Mouse (Mus musculus) hindbrain, embryonic 11.5 days (tissue): ENCODE measurements at regions not wholly inside any gene's neighbourhood (a gene's known extent, or its start where the extent isn't known, plus 50 kb on each side); places are given as distances from the start of the nearest gene placed in this dataset.
A peak's percentile ranks its signal among the peaks of the same experiment; 100 is the strongest.

Experiments
- ATAC-seq: fragments of 200-750 bp; cut with Nextera tagmentation; 2 replicates; pipeline ENCODE4 v1.8.0; 2017; ENCODE audit warnings: mild to moderate bottlenecking, moderate TSS enrichment, moderate library complexity; ENCODE audit not compliant: low FRiP score
- DNase-seq: peaks from one replicate; pipeline ENCODE4 v3.0.0-alpha.2; 2015; ENCODE audit warnings: low spot score
- H3K27ac ChIP-seq: fragments of 300-500 bp; sonication (generic); 2 replicates; pipeline ENCODE4 v1.5.1; 2014; ENCODE audit warnings: mild to moderate bottlenecking, low read depth, low read length
- H3K27me3 ChIP-seq: fragments of 300-500 bp; sonication (generic); 2 replicates; pipeline ENCODE4 v1.6.1; 2014; ENCODE audit warnings: mild to moderate bottlenecking, low read length, moderate library complexity, mixed read lengths; ENCODE audit not compliant: control insufficient read depth, insufficient read depth
- H3K36me3 ChIP-seq: fragments of 300-500 bp; sonication (generic); 2 replicates; pipeline ENCODE4 v1.6.1; 2014; ENCODE audit warnings: mild to moderate bottlenecking, low read length, moderate library complexity, mixed read lengths; ENCODE audit not compliant: control insufficient read depth, insufficient read depth
- H3K4me1 ChIP-seq: fragments of 300-500 bp; sonication (generic); replicated peaks from 2 replicates; pipeline ENCODE4 v1.6.1; 2014; ENCODE audit warnings: low read length, mixed read lengths; ENCODE audit not compliant: control insufficient read depth, insufficient read depth
- H3K4me2 ChIP-seq: fragments of 300-500 bp; sonication (generic); replicated peaks from 2 replicates; pipeline ENCODE4 v1.6.1; 2014; ENCODE audit warnings: mild to moderate bottlenecking, low read depth, low read length
- H3K4me3 ChIP-seq: fragments of 300-500 bp; sonication (generic); 2 replicates; pipeline ENCODE4 v1.5.1; 2014; ENCODE audit warnings: low read depth, low read length
- H3K9ac ChIP-seq: fragments of 300-500 bp; sonication (generic); 2 replicates; pipeline ENCODE4 v1.6.1; 2014; ENCODE audit warnings: low read depth, low read length
- H3K9me3 ChIP-seq: fragments of 300-500 bp; sonication (generic); 2 replicates; pipeline ENCODE4 v1.6.1; 2016; ENCODE audit warnings: low read length; ENCODE audit not compliant: control insufficient read depth
- WGBS: fragments of 180-500 bp; shearing (Covaris S2); extraction: QIAGEN DNeasy Blood & Tissue Kit; methylation state at CpG from one replicate; pipeline ENCODE4 v1.1.7; 2014; 5-methylcytosine and 5-hydroxymethylcytosine counted together

DNA sequence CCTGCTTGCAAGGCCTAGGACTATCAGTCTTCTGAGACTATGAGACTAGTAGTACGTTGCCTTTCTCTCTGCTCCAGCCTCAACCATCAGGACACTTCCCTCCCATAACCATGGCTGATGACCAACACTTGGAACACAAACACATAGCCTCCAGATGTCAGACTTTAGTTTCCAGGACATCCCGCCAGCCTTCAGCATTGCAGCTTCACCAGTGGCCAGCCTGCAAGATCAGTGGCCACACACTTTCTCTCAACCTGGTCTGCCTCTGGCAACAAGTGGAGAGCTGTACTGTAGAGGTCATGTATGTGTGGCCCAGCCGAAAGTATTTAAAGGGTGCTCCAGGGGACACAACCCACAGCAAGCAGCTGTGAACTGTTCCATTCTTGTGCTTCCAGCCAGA is 124.8 kb upstream of the Habp2 start:
- ATAC-seq, result no peak
- Histone ChIP-seq H3K4me2 (no peak overlapping the region), H3K9me3 (no peaks in the 10 kb centered on the region), H3K27ac (no peak overlapping the region), H3K9ac (no peak overlapping the region), H3K36me3 (no peaks in the 10 kb centered on the region), H3K27me3 (no peaks in the 10 kb centered on the region), H3K4me1 (no peaks in the 10 kb centered on the region), H3K4me3 (no peak overlapping the region)
- no peak for DNase-seq
- WGBS, result 88% methylated on average over 3 of the region's 3 CpGs

DNA sequence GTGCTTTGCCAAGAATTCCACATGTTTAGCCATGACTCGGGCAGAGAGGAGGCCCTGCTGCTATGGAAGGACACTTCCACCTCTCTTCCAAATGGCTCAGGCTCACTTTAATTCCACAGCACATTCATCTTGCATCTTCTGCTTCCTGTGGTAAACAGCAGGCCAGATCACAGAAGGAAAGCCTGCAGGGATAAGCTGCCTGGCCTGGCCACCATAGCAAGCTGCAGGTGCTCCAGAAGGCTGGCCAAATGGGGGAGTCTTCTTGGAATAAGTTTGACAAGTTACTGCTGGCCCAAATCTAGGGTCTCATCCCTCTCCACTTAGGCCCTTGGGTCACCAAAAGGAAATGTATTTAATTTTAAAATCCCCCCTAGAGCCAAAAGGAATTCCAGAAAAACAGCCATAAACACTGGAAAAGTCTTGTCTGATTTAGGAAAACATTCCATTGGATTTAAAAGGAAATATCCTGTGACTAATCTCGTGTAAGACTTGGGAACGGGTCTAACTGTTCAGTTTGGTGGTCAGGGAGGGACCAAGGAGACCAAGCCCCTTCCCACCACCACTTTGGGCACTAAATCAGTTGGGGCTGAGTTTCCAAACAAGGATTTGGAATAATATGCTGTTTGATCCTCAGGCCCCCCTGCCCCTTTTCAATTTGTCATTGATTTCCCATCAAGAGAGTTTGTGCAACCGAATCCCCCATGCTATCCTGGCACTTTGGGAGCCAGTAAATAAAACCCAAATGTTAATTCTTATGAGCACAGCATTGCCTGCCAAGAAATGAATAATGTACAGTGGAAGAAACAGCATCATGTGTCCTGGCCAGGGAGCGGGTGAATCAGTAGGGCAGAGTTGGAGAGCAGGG is 117.6 kb upstream of the Habp2 start:
- 80% methylated on average over 5 of the region's 5 CpGs for WGBS
- H3K36me3 ChIP-seq, result no peaks in the 10 kb centered on the region
- H3K27ac ChIP-seq, result no peak overlapping the region
- H3K4me3 ChIP-seq, result no peak overlapping the region
- H3K27me3 ChIP-seq, result no peaks in the 10 kb centered on the region
- H3K9me3 ChIP-seq, result no peaks in the 10 kb centered on the region
- no peak for ATAC-seq
- H3K4me2 ChIP-seq, result no peak overlapping the region
- no peak for DNase-seq
- no peak overlapping the region for H3K9ac ChIP-seq
- H3K4me1 ChIP-seq, result no peaks in the 10 kb centered on the region

DNA sequence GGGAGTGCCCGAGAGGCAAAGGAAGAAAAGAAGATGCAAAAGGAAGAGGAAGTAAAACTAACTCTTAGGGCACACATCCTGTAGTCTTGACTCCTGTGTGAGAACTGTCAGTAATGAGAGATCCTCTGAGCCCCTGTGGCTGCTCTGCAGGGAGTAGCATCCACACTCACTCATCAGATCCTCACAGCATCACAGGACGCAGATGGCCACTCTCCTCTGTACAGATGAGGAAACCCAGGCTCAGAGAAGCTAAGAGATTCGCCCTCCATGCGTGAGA is 117.0 kb upstream of the Habp2 start:
- Histone ChIP-seq H3K9me3 (no peaks in the 10 kb centered on the region), H3K4me3 (no peak overlapping the region), H3K36me3 (no peaks in the 10 kb centered on the region), H3K27me3 (no peaks in the 10 kb centered on the region), H3K4me2 (no peak overlapping the region), H3K4me1 (no peaks in the 10 kb centered on the region), H3K27ac (no peak overlapping the region), H3K9ac (no peak overlapping the region)
- no peak for DNase-seq
- no peak for ATAC-seq
- 84% methylated on average over 4 of the region's 4 CpGs for WGBS

DNA sequence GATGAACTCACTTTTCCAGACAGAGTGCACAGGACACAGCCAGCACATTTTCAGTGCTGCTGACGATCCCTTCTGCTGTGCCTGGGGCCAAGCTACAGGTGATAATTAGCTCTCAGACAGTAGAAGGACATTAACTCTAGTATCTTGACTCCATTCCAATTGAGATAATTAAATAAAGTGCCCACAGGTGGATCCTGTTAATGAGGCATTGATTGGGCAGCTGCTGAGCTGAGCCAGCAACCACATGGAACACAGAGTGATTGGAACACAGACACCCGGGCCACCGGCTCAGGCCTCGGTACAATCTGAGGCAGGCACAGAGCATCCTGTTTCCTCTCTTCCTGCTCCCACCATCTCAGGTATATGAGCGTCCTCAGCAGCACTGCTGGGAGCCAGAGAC is 114.5 kb upstream of the Habp2 start:
- H3K4me3 ChIP-seq, result no peak overlapping the region
- 75% methylated on average over 5 of the region's 5 CpGs for WGBS
- H3K27me3 ChIP-seq, result no peaks in the 10 kb centered on the region
- no peaks in the 10 kb centered on the region for H3K4me1 ChIP-seq
- no peak for DNase-seq
- no peak for ATAC-seq
- no peaks in the 10 kb centered on the region for H3K9me3 ChIP-seq
- no peak overlapping the region for H3K9ac ChIP-seq
- H3K36me3 ChIP-seq, result no peaks in the 10 kb centered on the region
- no peak overlapping the region for H3K4me2 ChIP-seq
- no peak overlapping the region for H3K27ac ChIP-seq

DNA sequence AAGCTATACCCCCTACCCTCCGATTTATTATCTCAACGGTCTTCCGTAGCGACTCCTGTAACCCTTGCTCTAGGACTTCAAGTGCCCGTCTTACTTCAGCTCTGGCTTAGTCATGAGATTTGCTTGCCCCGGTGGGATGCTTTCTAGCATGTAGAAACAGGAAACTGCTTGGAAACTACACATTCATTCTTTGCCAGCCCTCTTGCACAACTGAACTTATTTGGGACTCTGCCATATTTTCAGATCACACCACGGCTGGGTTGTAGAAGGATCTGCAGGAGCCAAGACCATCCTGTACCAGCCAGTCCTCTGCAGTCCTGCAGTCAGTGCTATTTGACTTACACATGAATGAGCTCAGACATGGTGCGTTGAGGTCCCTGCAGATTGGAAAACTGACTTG is 110.9 kb upstream of the Habp2 start:
- WGBS, result 93% methylated on average over 8 of the region's 8 CpGs
- Histone ChIP-seq H3K9ac (no peak overlapping the region), H3K27me3 (no peaks in the 10 kb centered on the region), H3K27ac (no peak overlapping the region), H3K36me3 (no peaks in the 10 kb centered on the region), H3K4me2 (no peak overlapping the region), H3K9me3 (no peaks in the 10 kb centered on the region), H3K4me3 (no peak overlapping the region), H3K4me1 (no peaks in the 10 kb centered on the region)
- ATAC-seq, result no peak
- DNase-seq, result no peak

DNA sequence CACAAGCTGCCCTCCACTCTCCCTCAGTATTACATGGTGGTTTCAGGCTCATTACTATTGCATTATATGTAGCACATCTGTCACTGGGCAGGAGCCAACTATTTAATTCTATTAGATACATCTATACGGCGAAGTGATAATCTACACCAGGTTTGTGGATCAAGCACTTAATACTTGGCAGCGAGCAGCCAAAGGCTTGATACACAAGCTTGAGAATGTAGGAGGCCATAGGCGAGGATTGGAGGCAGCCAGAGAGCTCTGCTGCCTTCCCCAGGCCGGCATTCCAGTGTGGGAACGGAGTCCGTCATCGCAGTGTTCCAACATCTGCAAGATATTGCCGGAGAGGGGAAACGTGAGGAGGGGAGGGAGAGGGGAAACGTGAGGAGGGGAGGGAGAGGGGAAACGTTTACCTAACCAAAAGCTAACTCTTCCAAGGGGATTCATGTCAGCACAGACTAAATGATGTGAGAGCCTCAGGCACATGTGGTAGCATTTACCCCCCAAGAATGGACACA is 109.6 kb upstream of the Habp2 start:
- Histone ChIP-seq H3K4me3 (no peak overlapping the region), H3K36me3 (no peaks in the 10 kb centered on the region)

DNA sequence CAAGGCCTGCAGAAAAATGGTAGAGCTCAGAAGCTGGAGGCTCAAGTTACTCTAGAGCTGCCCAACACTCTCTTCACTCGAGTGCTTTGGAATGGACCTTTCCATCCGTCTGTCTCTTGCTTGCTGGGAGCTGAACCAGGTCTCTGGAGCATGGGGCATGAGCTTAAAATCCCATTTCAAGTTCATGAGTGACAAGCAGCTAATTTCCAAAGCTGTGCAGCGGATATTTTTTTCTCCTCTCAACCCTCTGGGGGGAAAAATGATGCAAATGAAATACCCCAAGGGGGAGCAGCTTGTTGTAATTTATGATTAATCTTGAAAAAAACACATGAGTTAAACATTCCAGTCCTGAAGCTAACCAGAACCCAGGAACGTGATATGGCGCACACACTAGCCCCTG is 101.2 kb upstream of the Habp2 start:
- Histone ChIP-seq H3K4me1 (0 out of 2 replicates have a peak, but pooled peaks cover 3% of the 10 kb centered on the region), H3K4me2 (no peak overlapping the region), H3K9ac (no peak overlapping the region), H3K9me3 (no peaks in the 10 kb centered on the region), H3K27ac (no peak overlapping the region), H3K27me3 (no peaks in the 10 kb centered on the region), H3K36me3 (no peaks in the 10 kb centered on the region), H3K4me3 (no peak overlapping the region)
- ATAC-seq (no peak), DNase-seq (no peak)
- WGBS, result 77% methylated on average over 5 of the region's 5 CpGs

More for the DNA sequence above, 109.6 kb upstream of the Habp2 start:
- Histone ChIP-seq H3K4me1 (no peaks in the 10 kb centered on the region), H3K27ac (no peak overlapping the region), H3K27me3 (no peaks in the 10 kb centered on the region), H3K4me2 (no peak overlapping the region), H3K9me3 (no peaks in the 10 kb centered on the region), H3K9ac (no peak overlapping the region)
- WGBS, result 64% methylated on average over 12 of the region's 12 CpGs
- ATAC-seq (no peak), DNase-seq (peak; percentile 30)

DNA sequence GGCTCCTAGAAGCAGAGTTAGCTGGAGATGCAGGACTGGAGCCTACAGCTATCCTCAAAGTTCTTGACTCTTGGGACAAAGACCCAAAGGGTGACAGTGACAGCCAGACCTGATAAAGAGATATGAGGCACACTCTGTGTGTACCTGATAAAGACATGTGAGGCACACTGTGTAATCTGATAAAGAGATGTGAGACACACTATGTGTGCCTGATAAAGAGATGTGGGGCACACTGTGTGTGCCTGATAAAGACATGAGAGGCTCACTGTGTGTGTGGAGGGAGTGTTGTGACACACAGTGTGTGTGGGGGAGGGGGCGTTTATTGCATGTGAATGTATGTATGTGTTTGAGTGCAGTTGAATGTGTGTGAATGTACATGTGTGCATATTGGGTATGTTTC is 97.8 kb upstream of the Habp2 start:
- no peak for DNase-seq
- Histone ChIP-seq H3K4me3 (no peak overlapping the region), H3K27ac (no peak overlapping the region), H3K36me3 (no peaks in the 10 kb centered on the region), H3K4me1 (0 out of 2 replicates have a peak, but pooled peaks cover 3% of the 10 kb centered on the region), H3K4me2 (no peak overlapping the region), H3K9ac (no peak overlapping the region), H3K9me3 (no peaks in the 10 kb centered on the region), H3K27me3 (no peaks in the 10 kb centered on the region)
- 96% methylated on average over 1 of the region's 1 CpGs for WGBS
- ATAC-seq, result no peak

DNA sequence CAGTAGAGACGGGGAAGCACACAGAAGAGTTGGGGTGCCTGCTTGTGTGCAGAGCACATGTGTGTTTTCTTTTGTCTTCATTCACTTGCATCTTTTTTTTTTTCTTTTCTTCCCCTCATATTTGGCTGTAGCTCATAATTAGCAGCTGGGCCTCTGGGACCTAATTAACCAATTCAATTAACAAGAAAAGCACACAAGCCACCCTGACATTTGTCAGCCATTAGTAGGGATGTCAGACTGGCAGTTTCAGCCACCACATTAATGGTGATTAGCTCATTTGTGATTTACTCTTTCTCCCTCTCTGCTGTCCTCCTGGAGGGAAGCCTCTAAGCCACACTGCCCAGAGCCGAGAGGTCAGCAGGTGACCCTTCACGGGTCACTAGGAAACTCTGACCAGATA is 96.7 kb upstream of the Habp2 start:
- Histone ChIP-seq H3K27me3 (no peaks in the 10 kb centered on the region), H3K4me1 (0 out of 2 replicates have a peak, but pooled peaks cover 3% of the 10 kb centered on the region), H3K36me3 (no peaks in the 10 kb centered on the region), H3K9ac (no peak overlapping the region), H3K4me2 (no peak overlapping the region), H3K9me3 (no peaks in the 10 kb centered on the region), H3K27ac (no peak overlapping the region), H3K4me3 (no peak overlapping the region)
- WGBS, result 38% methylated on average over 3 of the region's 3 CpGs
- ATAC-seq (no peak), DNase-seq (no peak)
